Mouse (Mus musculus): ENCODE data around the gene Usp47.

Usp47 gene

GRCm38 (mm10) chr7:112023150-112023600, at the start of gene Usp47:
Usp47 (plus strand) TSS chr7:112023504.
- DNase-seq, result peak; percentile 72 to 78

GRCm38 (mm10) chr7:111976401-111976800, 46.9 kb upstream of the Usp47 start:
- no peak for DNase-seq

- no peak for DNase-seq
These were observed 45.4 kb upstream of the Usp47 start for GRCm38 (mm10) chr7:111977871-111978270.

- no peak for DNase-seq
These were observed 41.0 kb upstream of the Usp47 start for GRCm38 (mm10) chr7:111982296-111982695.

GRCm38 (mm10) chr7:111984530-111984929, 38.8 kb upstream of the Usp47 start:
- DNase-seq, result no peak

GRCm38 (mm10) chr7:111985266-111985665, 38.0 kb upstream of the Usp47 start:
- no peak for DNase-seq

- DNase-seq, result no peak
These were observed 36.4 kb upstream of the Usp47 start for GRCm38 (mm10) chr7:111986906-111987305.

- DNase-seq, result no peak
These were observed 25.9 kb upstream of the Usp47 start for GRCm38 (mm10) chr7:111997441-111997840.

GRCm38 (mm10) chr7:111998446-111999004, 24.8 kb upstream of the Usp47 start:
- no peak for DNase-seq

- no peak for DNase-seq
These were observed 23.9 kb upstream of the Usp47 start for GRCm38 (mm10) chr7:111999376-111999775.

- no peak for DNase-seq
These were observed 23.1 kb upstream of the Usp47 start for GRCm38 (mm10) chr7:112000166-112000565.

GRCm38 (mm10) chr7:112010511-112010910, 12.8 kb upstream of the Usp47 start:
- no peak for DNase-seq

- no peak for DNase-seq
These were observed 12.3 kb upstream of the Usp47 start for GRCm38 (mm10) chr7:112010976-112011375.

- no peak for DNase-seq
These were observed 11.2 kb upstream of the Usp47 start for GRCm38 (mm10) chr7:112012102-112012501.

GRCm38 (mm10) chr7:112012621-112013177, 10.6 kb upstream of the Usp47 start:
- DNase-seq, result no peak

GRCm38 (mm10) chr7:112014148-112014547, 9.2 kb upstream of the Usp47 start:
- DNase-seq, result no peak

- DNase-seq, result no peak
These were observed 676 bp upstream of the Usp47 start for GRCm38 (mm10) chr7:112022506-112023149.

- no peak for DNase-seq
These were observed 519 bp downstream of the Usp47 start for GRCm38 (mm10) chr7:112023601-112024445.

- DNase-seq, result no peak
These were observed 1.1 kb downstream of the Usp47 start for GRCm38 (mm10) chr7:112024446-112024730.

GRCm38 (mm10) chr7:112024856-112025255, 1.6 kb downstream of the Usp47 start:
- DNase-seq, result no peak

GRCm38 (mm10) chr7:112030594-112030993, 7.3 kb downstream of the Usp47 start:
- DNase-seq, result no peak

GRCm38 (mm10) chr7:112035804-112036203, 12.5 kb downstream of the Usp47 start:
- DNase-seq, result no peak

GRCm38 (mm10) chr7:112036636-112037035, 13.3 kb downstream of the Usp47 start:
- DNase-seq, result no peak

- no peak for DNase-seq
These were observed 17.0 kb downstream of the Usp47 start for GRCm38 (mm10) chr7:112040271-112040670.
